Mouse (Mus musculus) small intestine, adult 2 months (tissue): ENCODE data around the gene Wdr62.
A peak's percentile ranks its signal among the peaks of the same experiment; 100 is the strongest.

ENCODE experiments used
- CTCF ChIP-seq: fragments of 200-500 bp; IDR thresholded peaks from 2 replicates; pipeline ENCODE4 v1.5.1; 2012; ENCODE audit warnings: low read depth, mild to moderate bottlenecking, control low read depth, inconsistent platforms, low read length, moderate library complexity, mixed read lengths; ENCODE audit not compliant: insufficient replicate concordance, insufficient read length; ENCODE audit errors: extremely low read depth
- POLR2A ChIP-seq: fragments of 200-500 bp; IDR thresholded peaks from 2 replicates; pipeline ENCODE4 v1.6.1; 2012; ENCODE audit warnings: low read depth, mild to moderate bottlenecking, control low read depth, inconsistent platforms, low read length, moderate library complexity

GRCm38 (mm10) chr7:30219293-30220007, 60.8 kb downstream of the Wdr62 start:
- no peak for TF ChIP-seq CTCF
- TF ChIP-seq POLR2A, result 0 out of 2 replicates have a peak, but pooled peaks have one; percentile 21
